Mouse (Mus musculus) brown adipose tissue, adult 24 weeks (tissue): Measurements from ENCODE around the gene Pank3. TPM values are rescaled to one million over a fixed set of nuclear protein-coding genes. Genes with fewer than 3 reads are reported as not detected.
A peak's percentile ranks its signal among the peaks of the same experiment; 100 is the strongest.
"Not testable (repeated sequence)": the region's sequence is repeated elsewhere in the genome, so short reads cannot be mapped to it uniquely, and the experiment has no call there.

Experiments
- H3K27ac ChIP-seq: fragments of 200-500 bp; replicated peaks from 2 replicates; pipeline ENCODE4 v1.5.1; 2012; ENCODE audit warnings: low read depth, mild to moderate bottlenecking, low read length
- H3K4me1 ChIP-seq: fragments of 200-500 bp; 2 replicates; pipeline ENCODE4 v1.6.1; 2012; ENCODE audit warnings: low read length, mixed read lengths; ENCODE audit not compliant: control insufficient read depth, insufficient read depth, insufficient read length
- H3K4me3 ChIP-seq: fragments of 200-500 bp; 2 replicates; pipeline ENCODE4 v1.5.1; 2012; ENCODE audit warnings: low read depth, mild to moderate bottlenecking, low read length, moderate library complexity; ENCODE audit not compliant: insufficient read depth
- polyA plus RNA-seq: library from polyadenylated mRNA; stranded (reverse); fragments of >200 nt; gene quantifications from 2 replicates; pipeline ENCODE4 v1.2.4, GENCODE M21; 2012; ENCODE audit not compliant: missing spikeins, insufficient read depth, insufficient read length

The Pank3 gene
- polyA plus RNA-seq, 1 experiment, result 86.7 TPM

GRCm38 (mm10) chr11:35760001-35760626, 9.2 kb upstream of the Pank3 start:
- Histone ChIP-seq H3K4me3 (no peak overlapping the region), H3K4me1 (peaks cover 2% of the 10 kb centered on the region; the same call in 1 of the 2 replicates), H3K27ac (no peak overlapping the region)

GRCm38 (mm10) chr11:35760627-35761003, 8.7 kb upstream of the Pank3 start:
- Histone ChIP-seq H3K4me3 (no peak overlapping the region), H3K27ac (no peak overlapping the region), H3K4me1 (no peaks in the 10 kb centered on the region)

- Histone ChIP-seq H3K27ac (no peak overlapping the region), H3K4me3 (no peak overlapping the region), H3K4me1 (0 out of 2 replicates have a peak, but pooled peaks cover 4% of the 10 kb centered on the region)
Observed at GRCm38 (mm10) chr11:35766845-35767244, 2.4 kb upstream of the Pank3 start.

- Histone ChIP-seq H3K27ac (peak overlapping the region; percentile 80), H3K4me3 (peak overlapping the region; percentile 83), H3K4me1 (0 out of 2 replicates have a peak, but pooled peaks cover 4% of the 10 kb centered on the region)
Observed at GRCm38 (mm10) chr11:35769746-35770437, 608 bp downstream of the Pank3 start.

- H3K4me3 ChIP-seq, result peak overlapping the region; percentile 83
- H3K4me1 ChIP-seq, result peaks cover 4% of the 10 kb centered on the region; the same call in 1 of the 2 replicates
- peak overlapping the region; percentile 68 for H3K27ac ChIP-seq
Observed at GRCm38 (mm10) chr11:35770741-35771504, 1.6 kb downstream of the Pank3 start.

GRCm38 (mm10) chr11:35775606-35776005, 6.3 kb downstream of the Pank3 start:
- peaks cover 4% of the 10 kb centered on the region; the same call in 1 of the 2 replicates for H3K4me1 ChIP-seq
- H3K27ac ChIP-seq, result no peak overlapping the region
- H3K4me3 ChIP-seq, result no peak overlapping the region

GRCm38 (mm10) chr11:35776452-35776851, 7.2 kb downstream of the Pank3 start:
- H3K4me1 ChIP-seq, result no peaks in the 10 kb centered on the region; the same call in 1 of the 2 replicates
- H3K27ac ChIP-seq, result no peak overlapping the region
- no peak overlapping the region for H3K4me3 ChIP-seq

GRCm38 (mm10) chr11:35780336-35780735, 11.1 kb downstream of the Pank3 start:
- Histone ChIP-seq H3K4me3 (no peak overlapping the region), H3K4me1 (no peaks in the 10 kb centered on the region; the same call in 1 of the 2 replicates), H3K27ac (no peak overlapping the region)

- Histone ChIP-seq H3K4me3 (no peak overlapping the region), H3K27ac (no peak overlapping the region), H3K4me1 (no peaks in the 10 kb centered on the region)
Observed at GRCm38 (mm10) chr11:35782444-35782843, 13.2 kb downstream of the Pank3 start.

GRCm38 (mm10) chr11:35783038-35783437, 13.8 kb downstream of the Pank3 start:
- Histone ChIP-seq H3K4me3 (no peak overlapping the region), H3K27ac (no peak overlapping the region), H3K4me1 (no peaks in the 10 kb centered on the region)

GRCm38 (mm10) chr11:35784002-35784401, 14.7 kb downstream of the Pank3 start:
- Histone ChIP-seq H3K27ac (no peak overlapping the region), H3K4me1 (no peaks in the 10 kb centered on the region), H3K4me3 (no peak overlapping the region)

GRCm38 (mm10) chr11:35784537-35784936, 15.3 kb downstream of the Pank3 start:
- no peaks in the 10 kb centered on the region for H3K4me1 ChIP-seq
- H3K4me3 ChIP-seq, result no peak overlapping the region
- H3K27ac ChIP-seq, result no peak overlapping the region

- no peak overlapping the region for H3K4me3 ChIP-seq
- no peak overlapping the region for H3K27ac ChIP-seq
- H3K4me1 ChIP-seq, result no peaks in the 10 kb centered on the region
Observed at GRCm38 (mm10) chr11:35788443-35788842, 19.2 kb downstream of the Pank3 start.

GRCm38 (mm10) chr11:35792800-35793199, 23.5 kb downstream of the Pank3 start:
- not testable (repeated sequence) for H3K4me1 ChIP-seq, H3K27ac ChIP-seq, H3K4me3 ChIP-seq

GRCm38 (mm10) chr11:35797751-35798494, 28.6 kb downstream of the Pank3 start:
- no peaks in the 10 kb centered on the region for H3K4me1 ChIP-seq
- H3K4me3 ChIP-seq, result no peak overlapping the region
- no peak overlapping the region for H3K27ac ChIP-seq
